Mouse (Mus musculus) ES-E14 (cell line): ENCODE measurements around the gene Apoc1. TPM values are rescaled to one million over a fixed set of nuclear protein-coding genes. Genes with fewer than 3 reads are reported as not detected.
A peak's percentile ranks its signal among the peaks of the same experiment; 100 is the strongest.

Experiments used
- DNase-seq: peaks from one replicate; pipeline ENCODE4 v3.0.0-alpha.2; 2013; ENCODE audit warnings: low read depth, low spot score
- H3K27ac ChIP-seq: 2 replicates; pipeline ENCODE4 v1.5.1; 2012; ENCODE audit warnings: low read depth, mild to moderate bottlenecking, low read length, moderate library complexity, mixed read lengths; ENCODE audit not compliant: poor library complexity, insufficient read depth, severe bottlenecking
- H3K36me3 ChIP-seq: 2 replicates; pipeline ENCODE4 v1.6.1; 2012; ENCODE audit warnings: mild to moderate bottlenecking, low read length, moderate library complexity, mixed read lengths; ENCODE audit not compliant: control insufficient read depth, poor library complexity, insufficient read depth, severe bottlenecking
- H3K4me1 ChIP-seq, 2 experiments: fragments of 150-350 bp in 1 of 2; sonication (generic) in 1 of 2; 2 replicates each; pipeline ENCODE4 v1.6.1; 2012; ENCODE audit warnings: low read length in 2 of 2, mild to moderate bottlenecking in 1 of 2, mixed read lengths in 1 of 2; ENCODE audit not compliant: control insufficient read depth in 2 of 2, insufficient read depth in 2 of 2, poor library complexity in 1 of 2
- H3K4me3 ChIP-seq, 2 experiments: fragments of 150-350 bp in 1 of 2; sonication (generic) in 1 of 2; 2 replicates each; pipeline ENCODE4 v1.5.1; 2012; ENCODE audit warnings: low read length in 2 of 2, low read depth in 1 of 2, mild to moderate bottlenecking in 1 of 2, mixed read lengths in 1 of 2; ENCODE audit not compliant: insufficient read depth in 1 of 2, poor library complexity in 1 of 2, severe bottlenecking in 1 of 2
- H3K9ac ChIP-seq: 2 replicates; pipeline ENCODE4 v1.6.1; 2012; ENCODE audit warnings: low read depth, mild to moderate bottlenecking, low read length, mixed read lengths; ENCODE audit not compliant: poor library complexity, insufficient read depth, severe bottlenecking
- H3K9me3 ChIP-seq: fragments of 150-350 bp; sonication (generic); 2 replicates; pipeline ENCODE4 v1.6.1; 2012; ENCODE audit warnings: low read depth, mild to moderate bottlenecking, low read length; ENCODE audit not compliant: control insufficient read depth, insufficient read depth
- CHD2 ChIP-seq: IDR thresholded peaks from 2 replicates; pipeline ENCODE4 v1.6.1; 2014; ENCODE audit warnings: mild to moderate bottlenecking, low read depth, low read length, inconsistent platforms
- HCFC1 ChIP-seq: IDR thresholded peaks from 2 replicates; pipeline ENCODE4 v1.6.1; 2012; ENCODE audit warnings: low read length, inconsistent platforms, borderline replicate concordance; ENCODE audit not compliant: insufficient read depth
- MAFK ChIP-seq: IDR thresholded peaks from 2 replicates; pipeline ENCODE4 v1.6.1; 2014; ENCODE audit warnings: mild to moderate bottlenecking, low read depth, low read length, inconsistent platforms; ENCODE audit not compliant: insufficient read depth
- ZC3H11A ChIP-seq: IDR thresholded peaks from 2 replicates; pipeline ENCODE4 v1.6.1; 2012; ENCODE audit warnings: low read depth, mild to moderate bottlenecking, inconsistent platforms, low read length, borderline replicate concordance
- ZNF384 ChIP-seq: IDR thresholded peaks from 2 replicates; pipeline ENCODE4 v1.6.1; 2012; ENCODE audit warnings: low read depth, low read length, inconsistent platforms
- in situ Hi-C, 2 experiments: fragments of 600-800 bp; cut with MboI; formaldehyde crosslinking; loops; one replicate each; pipeline ENCODE4 v1.15.1; 2025; ENCODE audit warnings: low sequenced_read_pairs in 2 of 2, inconsistent platforms in 1 of 2; ENCODE audit not compliant: unreplicated experiment in 2 of 2
- total RNA-seq: library from RNA; depleted of rRNA; stranded (reverse); fragments of 300-350 nt; gene quantifications from 2 replicates; pipeline ENCODE4 v1.2.3, GENCODE M21; 2012

Gene Apoc1
- total RNA-seq, 1 experiment = 72.3 TPM

DNA sequence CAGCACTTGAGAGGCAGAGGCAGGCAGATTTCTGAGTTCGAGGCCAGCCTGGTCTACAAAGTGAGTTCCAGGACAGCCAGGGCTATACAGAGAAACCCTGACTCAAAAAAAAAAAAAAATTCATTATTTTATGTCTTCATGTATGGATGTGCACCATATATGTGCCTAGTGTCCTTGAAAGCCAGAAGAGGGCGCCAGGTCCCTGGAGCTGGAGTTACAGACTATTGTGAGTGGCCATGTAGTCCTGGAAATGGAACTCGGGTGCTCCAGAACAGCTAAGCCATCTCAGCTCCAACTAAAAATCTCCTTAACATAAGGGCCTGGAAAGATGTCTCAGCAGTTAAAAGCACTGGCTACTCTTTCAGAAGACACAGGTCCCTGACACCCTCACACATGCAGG is 25.7 kb downstream of the Apoc1 start:
- no peak for DNase-seq
- in situ Hi-C loops = no loop called here
- no peak for TF ChIP-seq HCFC1
- TF ChIP-seq MAFK = no peak
- TF ChIP-seq CHD2 = no peak
- TF ChIP-seq ZNF384 = 0 out of 2 replicates have a peak, but pooled peaks have one; percentile 35
- peaks cover 6 to 8% of the 10 kb centered on the region in 2 experiments; a peak in 3 of 4 replicates for H3K4me1 ChIP-seq
- no peak overlapping the region for H3K27ac ChIP-seq
- H3K4me3 ChIP-seq = no peak overlapping the region
- no peaks in the 10 kb centered on the region for H3K9me3 ChIP-seq
- H3K9ac ChIP-seq = no peak overlapping the region
- peaks cover 8% of the 10 kb centered on the region; the same call in 1 of the 2 replicates for H3K36me3 ChIP-seq

DNA sequence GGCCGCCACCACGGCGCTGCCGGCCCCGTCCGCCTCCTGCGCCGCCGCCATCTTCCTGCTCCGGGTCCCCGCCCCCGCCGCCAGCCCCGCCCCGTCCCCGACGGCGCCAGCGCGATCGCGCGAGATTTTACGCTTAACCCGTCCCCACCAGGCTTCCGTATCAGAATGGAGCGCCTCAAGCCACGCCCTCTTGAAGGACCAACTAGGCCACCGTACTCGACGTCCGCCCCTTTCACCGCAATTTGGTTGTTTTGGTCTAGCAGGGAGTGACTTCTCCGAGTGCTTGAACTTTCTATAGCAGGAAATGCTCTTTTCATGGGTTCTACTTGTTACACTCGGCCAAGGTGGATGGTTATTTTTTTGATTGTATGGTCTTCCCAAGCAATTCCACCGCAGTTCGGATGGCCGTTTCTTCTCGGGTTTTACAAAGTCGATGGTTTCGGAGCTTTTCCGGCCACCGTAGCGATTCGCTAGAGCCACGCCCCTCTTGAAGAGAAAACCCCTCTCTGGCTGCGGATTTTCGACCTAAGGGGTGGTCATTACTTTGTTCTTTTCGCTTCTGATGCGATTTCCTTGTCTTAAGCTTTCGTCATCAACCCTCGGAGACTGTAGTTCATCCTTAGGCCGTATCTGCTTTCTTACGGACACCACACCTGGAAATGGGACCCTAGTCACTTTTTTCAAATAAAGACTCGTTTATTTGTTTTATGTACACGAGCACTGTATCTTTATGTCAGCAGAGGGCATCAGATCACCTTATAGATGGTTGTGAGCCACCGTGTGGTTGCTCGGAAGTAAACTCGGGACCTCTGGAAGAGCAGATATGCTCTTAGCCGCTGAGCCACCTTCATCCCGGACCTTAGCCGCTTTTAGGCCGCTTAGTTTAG is 27.3 kb downstream of the Apoc1 start, which contains the start of gene Clptm1:
TSS of gene Clptm1 (minus strand) at position 79 of the 887 bp plus-strand sequence.
- H3K4me1 ChIP-seq = peaks cover 6 to 8% of the 10 kb centered on the region in 2 experiments; a peak in 3 of 4 replicates
- H3K36me3 ChIP-seq = peaks cover 12% of the 10 kb centered on the region; the same call in 1 of the 2 replicates
- H3K9ac ChIP-seq = peak within 1 kb of the TSS; percentile 96
- no peaks in the 10 kb centered on the region for H3K9me3 ChIP-seq
- DNase-seq = peak; percentile 97
- H3K4me3 ChIP-seq = peak within 1 kb of the TSS; percentile 86 to 97
- in situ Hi-C loops = no loop called here
- 0 out of 2 replicates have a peak, but pooled peaks have one; percentile 40 for TF ChIP-seq ZNF384
- TF ChIP-seq CHD2 = peak; percentile 96
- no peak for TF ChIP-seq ZC3H11A
- no peak for TF ChIP-seq MAFK
- peak; percentile 75 for TF ChIP-seq HCFC1
- H3K27ac ChIP-seq = peak within 1 kb of the TSS; percentile 65

DNA sequence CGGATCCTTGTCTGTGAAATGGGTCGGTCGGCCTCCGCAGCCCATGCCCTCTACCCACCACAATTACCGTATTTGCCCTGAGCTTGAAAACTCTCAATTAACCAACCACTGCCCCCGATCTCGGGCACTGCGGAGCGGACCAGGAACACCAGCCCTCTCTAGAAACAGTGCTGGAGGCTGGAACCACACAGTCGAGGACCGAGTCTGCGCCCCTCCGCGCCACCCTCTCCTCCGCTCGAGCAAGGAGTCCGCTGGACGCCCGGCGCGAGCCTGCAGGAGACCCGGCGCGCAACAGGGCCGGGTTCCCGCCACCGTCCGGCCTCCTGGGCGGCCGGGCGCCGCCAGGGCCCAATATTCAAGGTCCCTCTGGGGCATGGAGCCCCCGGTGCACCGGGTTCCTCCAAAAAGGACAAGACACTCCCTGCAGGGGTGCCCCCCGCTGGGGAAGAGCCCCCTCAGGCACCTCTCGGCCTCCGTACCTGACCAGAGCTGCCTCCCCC is 28.0 kb downstream of the Apoc1 start:
- Histone ChIP-seq H3K9me3 (no peaks in the 10 kb centered on the region), H3K4me1 (peaks cover 6 to 8% of the 10 kb centered on the region in 2 experiments; a peak in 3 of 4 replicates), H3K27ac (peak overlapping the region; percentile 48), H3K4me3 (peak overlapping the region; percentile 86 to 97), H3K9ac (peak overlapping the region; percentile 96), H3K36me3 (peaks cover 12% of the 10 kb centered on the region; the same call in 1 of the 2 replicates)
- TF ChIP-seq MAFK (no peak), ZC3H11A (no peak), HCFC1 (no peak)
- in situ Hi-C loops = no loop called here
- no peak for DNase-seq

DNA sequence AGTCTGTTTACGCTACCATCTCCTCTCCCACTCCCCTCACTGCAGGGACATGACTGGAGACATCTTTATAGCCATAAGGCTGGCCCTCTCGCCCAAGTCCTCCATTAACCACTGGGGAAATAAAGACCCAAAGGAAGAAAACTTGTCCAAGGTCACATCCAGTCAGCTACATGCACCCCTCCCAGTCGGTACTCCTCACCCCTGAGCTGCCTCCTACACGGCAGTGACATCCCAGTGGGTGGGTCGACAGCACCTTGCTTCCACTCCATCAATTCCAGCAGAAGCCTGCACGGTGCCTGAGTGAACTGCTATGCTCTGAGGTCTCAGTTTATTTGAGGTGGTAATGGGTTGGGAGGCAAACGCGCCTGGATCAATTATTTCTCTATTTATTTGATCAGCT is 28.5 kb downstream of the Apoc1 start:
- Histone ChIP-seq H3K9me3 (no peaks in the 10 kb centered on the region), H3K4me1 (peaks cover 4 to 7% of the 10 kb centered on the region in 2 experiments; a peak in 3 of 4 replicates), H3K36me3 (peaks cover 12% of the 10 kb centered on the region; the same call in 1 of the 2 replicates), H3K27ac (no peak overlapping the region), H3K9ac (peak overlapping the region; percentile 96), H3K4me3 (peak overlapping the region; percentile 86 to 97)
- in situ Hi-C loops = no loop called here
- DNase-seq = no peak
- TF ChIP-seq ZC3H11A (no peak), HCFC1 (no peak), MAFK (no peak), CHD2 (no peak), ZNF384 (no peak)
